Mouse (Mus musculus): ENCODE measurements at regions not wholly inside any gene's neighbourhood (a gene's known extent, or its start where the extent isn't known, plus 50 kb on each side); places are given as distances from the start of the nearest gene placed in this dataset.

- no peak overlapping the region for H3K9ac ChIP-seq (ENCODE audit: low read depth, low read length)
- DNase-seq (ENCODE audit: low spot score), result no peak
- no peaks in the 10 kb centered on the region for H3K27me3 ChIP-seq (replicated peaks; ENCODE audit: control insufficient read depth, insufficient read depth, low read length)
- no peak overlapping the region for H3K27ac ChIP-seq (ENCODE audit: low read depth, low read length)
- H3K4me3 ChIP-seq (ENCODE audit: low read depth, low read length), result no peak overlapping the region
- no peaks in the 10 kb centered on the region for H3K9me3 ChIP-seq (ENCODE audit: control insufficient read depth, low read length)
- 61% methylated on average over 1 of the region's 1 CpGs for WGBS
- ATAC-seq (replicated peaks; ENCODE audit: low FRiP score), result no peak
- no peaks in the 10 kb centered on the region for H3K4me1 ChIP-seq (replicated peaks; ENCODE audit: control insufficient read depth, insufficient read depth, low read length)
- H3K4me2 ChIP-seq, result no peak overlapping the region
- H3K36me3 ChIP-seq (ENCODE audit: control insufficient read depth, insufficient read depth, low read length), result no peaks in the 10 kb centered on the region
Observed at GRCm38 (mm10) chr4:20988474-20988873, 697.3 kb downstream of the Prdm13 start.

DNA sequence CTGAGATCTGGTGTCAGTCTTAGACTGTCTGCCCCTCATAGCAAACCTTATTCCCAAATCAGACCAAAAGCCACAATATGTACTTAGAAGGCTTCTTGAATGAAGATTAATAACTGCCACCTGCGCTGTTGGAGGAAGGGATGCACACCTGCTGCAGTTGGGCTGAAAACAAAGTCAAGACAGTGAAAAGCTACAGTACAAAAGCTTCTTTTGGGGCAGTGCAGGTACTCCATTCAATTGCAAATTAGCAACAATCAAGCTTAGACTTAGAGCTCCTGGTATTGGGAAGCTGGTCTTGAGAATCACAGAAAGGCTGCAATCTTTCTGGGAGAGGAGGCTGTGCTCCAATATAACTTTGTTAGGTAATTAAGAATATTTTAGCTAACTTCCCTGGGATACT is 712.3 kb downstream of the Prdm13 start:
- no peak overlapping the region for H3K4me3 ChIP-seq (ENCODE audit: low read depth, low read length)
- DNase-seq (ENCODE audit: low spot score), result no peak
- WGBS, result 85% methylated on average over 1 of the region's 1 CpGs
- H3K9ac ChIP-seq (ENCODE audit: low read depth, low read length), result no peak overlapping the region
- no peaks in the 10 kb centered on the region for H3K36me3 ChIP-seq (ENCODE audit: control insufficient read depth, insufficient read depth, low read length)
- no peaks in the 10 kb centered on the region for H3K9me3 ChIP-seq (ENCODE audit: control insufficient read depth, low read length)
- no peaks in the 10 kb centered on the region for H3K4me1 ChIP-seq (replicated peaks; ENCODE audit: control insufficient read depth, insufficient read depth, low read length)
- no peak overlapping the region for H3K4me2 ChIP-seq
- no peaks in the 10 kb centered on the region for H3K27me3 ChIP-seq (replicated peaks; ENCODE audit: control insufficient read depth, insufficient read depth, low read length)
- no peak overlapping the region for H3K27ac ChIP-seq (ENCODE audit: low read depth, low read length)
- ATAC-seq (replicated peaks; ENCODE audit: low FRiP score), result no peak

DNA sequence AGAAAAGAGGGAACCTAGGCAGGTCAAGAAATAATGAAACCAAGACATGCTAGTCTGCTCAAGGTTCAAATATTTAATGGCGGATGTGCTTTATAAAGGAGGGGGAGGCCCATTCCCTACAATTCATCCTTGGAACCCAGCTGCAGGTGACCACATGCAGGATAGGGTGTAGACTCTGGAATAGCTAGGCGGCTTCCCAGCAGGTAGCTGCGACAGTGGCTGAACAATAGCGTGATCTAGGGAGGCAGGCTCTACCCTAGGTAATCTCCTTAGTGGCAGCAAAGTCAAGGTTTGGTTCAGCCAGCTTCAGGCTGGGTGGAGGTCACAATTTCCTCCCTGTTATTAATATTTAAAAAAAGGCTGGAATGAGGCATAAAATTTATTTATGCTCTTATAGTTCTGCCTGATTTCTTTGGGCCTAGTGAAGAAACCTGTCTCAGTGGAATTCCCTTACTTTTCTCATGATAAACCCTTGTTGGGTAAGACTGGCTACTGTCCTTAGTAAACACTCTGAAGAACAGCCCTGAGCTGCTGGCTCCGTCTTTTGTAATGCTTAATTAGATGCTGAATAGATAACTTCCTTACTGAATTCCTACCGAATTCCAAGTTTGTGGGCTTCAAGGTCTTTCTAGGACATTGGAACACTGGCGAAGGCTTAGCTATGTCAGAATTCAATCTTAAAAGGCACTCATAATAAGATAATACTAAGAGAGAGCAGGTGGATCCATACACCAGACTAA is 713.5 kb downstream of the Prdm13 start:
- Histone ChIP-seq H3K4me1 (replicated peaks; ENCODE audit: control insufficient read depth, insufficient read depth, low read length) (no peaks in the 10 kb centered on the region), H3K4me3 (ENCODE audit: low read depth, low read length) (no peak overlapping the region), H3K27ac (ENCODE audit: low read depth, low read length) (no peak overlapping the region), H3K9me3 (ENCODE audit: control insufficient read depth, low read length) (no peaks in the 10 kb centered on the region), H3K27me3 (replicated peaks; ENCODE audit: control insufficient read depth, insufficient read depth, low read length) (no peaks in the 10 kb centered on the region), H3K9ac (ENCODE audit: low read depth, low read length) (no peak overlapping the region), H3K4me2 (no peak overlapping the region), H3K36me3 (ENCODE audit: control insufficient read depth, insufficient read depth, low read length) (no peaks in the 10 kb centered on the region)
- WGBS, result 82% methylated on average over 7 of the region's 7 CpGs
- no peak for DNase-seq (ENCODE audit: low spot score)
- no peak for ATAC-seq (replicated peaks; ENCODE audit: low FRiP score)

DNA sequence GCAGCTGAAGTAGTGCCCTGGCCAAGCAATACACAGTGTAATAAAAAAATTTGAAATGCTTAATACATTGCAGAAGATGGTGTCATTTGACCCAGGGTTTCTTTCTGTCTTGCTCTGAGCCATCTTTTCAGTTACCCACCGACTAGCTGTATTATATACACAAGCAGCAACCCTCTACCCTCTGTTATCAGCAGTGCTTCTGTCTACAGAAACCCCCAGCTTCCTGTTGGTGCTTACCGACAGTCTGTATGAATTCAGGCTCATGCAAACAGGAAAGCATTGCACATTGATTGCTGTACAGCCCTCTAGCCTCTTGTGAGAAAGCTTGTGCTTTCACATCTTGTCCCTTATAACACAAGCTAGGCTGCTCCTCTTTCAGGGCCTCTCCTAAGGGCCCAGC is 736.1 kb downstream of the Prdm13 start:
- no peaks in the 10 kb centered on the region for H3K27me3 ChIP-seq (replicated peaks; ENCODE audit: control insufficient read depth, insufficient read depth, low read length)
- no peaks in the 10 kb centered on the region for H3K9me3 ChIP-seq (ENCODE audit: control insufficient read depth, low read length)
- H3K36me3 ChIP-seq (ENCODE audit: control insufficient read depth, insufficient read depth, low read length), result no peaks in the 10 kb centered on the region
- H3K4me2 ChIP-seq, result no peak overlapping the region
- DNase-seq (ENCODE audit: low spot score), result no peak
- peak; percentile 63; the same call in 1 of the 2 replicates for ATAC-seq (replicated peaks; ENCODE audit: low FRiP score)
- no peak overlapping the region for H3K4me3 ChIP-seq (ENCODE audit: low read depth, low read length)
- WGBS, result 16% methylated on average over 2 of the region's 2 CpGs
- no peak overlapping the region for H3K27ac ChIP-seq (ENCODE audit: low read depth, low read length)
- H3K9ac ChIP-seq (ENCODE audit: low read depth, low read length), result no peak overlapping the region
- no peaks in the 10 kb centered on the region for H3K4me1 ChIP-seq (replicated peaks; ENCODE audit: control insufficient read depth, insufficient read depth, low read length)
